Mouse (Mus musculus) CH12.LX (cell line): ENCODE results near the gene Rsrc1. TPM values are rescaled to one million over a fixed set of nuclear protein-coding genes. Genes with fewer than 3 reads are reported as not detected.

Experiments
- DNase-seq: peaks from one replicate; pipeline ENCODE4 v3.0.0-alpha.2; 2013; ENCODE audit errors: extremely low read depth
- H3K27ac ChIP-seq: 2 replicates; pipeline ENCODE4 v1.5.1; 2012; ENCODE audit warnings: low read depth, mild to moderate bottlenecking, control low read depth, moderate library complexity; ENCODE audit not compliant: insufficient read depth
- H3K27me3 ChIP-seq: replicated peaks from 2 replicates; pipeline ENCODE3; 2012; ENCODE audit warnings: inconsistent platforms
- H3K36me3 ChIP-seq, 2 experiments: replicated peaks in 1 of 2; 2 replicates each; pipeline versions ENCODE3 to v1.6.1; 2012; ENCODE audit warnings: inconsistent platforms in 1 of 2, low read length in 1 of 2, mild to moderate bottlenecking in 1 of 2, mixed read lengths in 1 of 2, moderate library complexity in 1 of 2; ENCODE audit not compliant: control insufficient read depth in 1 of 2, insufficient read depth in 1 of 2
- H3K4me1 ChIP-seq, 2 experiments: 2 replicates each; pipeline ENCODE4 v1.6.1; 2012; ENCODE audit warnings: inconsistent platforms in 1 of 2, moderate library complexity in 1 of 2; ENCODE audit not compliant: insufficient read depth in 2 of 2, control insufficient read depth in 1 of 2
- H3K4me2 ChIP-seq: 2 replicates; pipeline ENCODE4 v1.6.1; 2012; ENCODE audit warnings: low read depth, mild to moderate bottlenecking, control low read depth; ENCODE audit not compliant: poor library complexity, insufficient read depth, severe bottlenecking
- H3K4me3 ChIP-seq, 3 experiments: fragments of 150-350 bp in 1 of 3; sonication (generic) in 1 of 3; replicated peaks in 1 of 3; 2 replicates each; pipeline versions ENCODE3 to v1.5.1; 2011 to 2012; ENCODE audit warnings: low read depth in 2 of 3, low read length in 2 of 3, mild to moderate bottlenecking in 2 of 3, moderate library complexity in 2 of 3, control low read depth in 1 of 3, improper control_type of control experiment in 1 of 3, inconsistent platforms in 1 of 3, mixed read lengths in 1 of 3; ENCODE audit not compliant: poor library complexity in 1 of 3
- H3K79me2 ChIP-seq: replicated peaks from 2 replicates; pipeline ENCODE4 v1.6.1; 2012; ENCODE audit warnings: mild to moderate bottlenecking, moderate library complexity; ENCODE audit not compliant: control insufficient read depth, poor library complexity, insufficient read depth, severe bottlenecking; ENCODE audit errors: extremely low read depth
- H3K9ac ChIP-seq: 2 replicates; pipeline ENCODE4 v1.6.1; 2012; ENCODE audit warnings: low read depth, mild to moderate bottlenecking, control low read depth, moderate library complexity; ENCODE audit not compliant: insufficient read depth
- H3K9me3 ChIP-seq: replicated peaks from 2 replicates; pipeline ENCODE3; 2012; ENCODE audit warnings: low read length, inconsistent platforms, mixed read lengths
- BHLHE40 ChIP-seq: IDR thresholded peaks from 2 replicates; pipeline ENCODE4 v1.6.1; 2011; ENCODE audit warnings: mild to moderate bottlenecking, low read depth, low read length, improper control_type of control experiment
- CHD1 ChIP-seq: IDR thresholded peaks from 2 replicates; pipeline ENCODE4 v1.6.1; 2012; ENCODE audit warnings: low read depth, low read length, improper control_type of control experiment, inconsistent platforms
- CTCF ChIP-seq, 2 experiments: IDR thresholded peaks in 1 of 2; conservative IDR thresholded peaks in 1 of 2; 2 replicates each; pipeline ENCODE4 v1.5.1; 2011 to 2012; ENCODE audit warnings: low read depth in 2 of 2, low read length in 2 of 2, improper control_type of control experiment in 1 of 2, inconsistent platforms in 1 of 2, mild to moderate bottlenecking in 1 of 2, moderate library complexity in 1 of 2
- ELF1 ChIP-seq: IDR thresholded peaks from 2 replicates; pipeline ENCODE4 v1.6.1; 2014; ENCODE audit warnings: low read depth, mild to moderate bottlenecking, inconsistent platforms, low read length, improper control_type of control experiment
- EP300 ChIP-seq: IDR thresholded peaks from 2 replicates; pipeline ENCODE4 v1.6.1; 2011; ENCODE audit warnings: low read length, improper control_type of control experiment
- GABPA ChIP-seq: IDR thresholded peaks from 2 replicates; pipeline ENCODE4 v1.6.1; 2012; ENCODE audit warnings: low read depth, low read length, improper control_type of control experiment, inconsistent platforms; ENCODE audit not compliant: insufficient replicate concordance
- HCFC1 ChIP-seq: IDR thresholded peaks from 2 replicates; pipeline ENCODE4 v1.6.1; 2012; ENCODE audit warnings: low read depth, mild to moderate bottlenecking, inconsistent platforms, low read length, improper control_type of control experiment
- JUND ChIP-seq: conservative IDR thresholded peaks from 2 replicates; pipeline ENCODE4 v1.6.1; 2011; ENCODE audit warnings: low read depth, low read length, improper control_type of control experiment
- KAT2A ChIP-seq: IDR thresholded peaks from 2 replicates; pipeline ENCODE4 v1.6.1; 2012; ENCODE audit warnings: low read length, improper control_type of control experiment, inconsistent platforms; ENCODE audit not compliant: insufficient replicate concordance
- MXI1 ChIP-seq: IDR thresholded peaks from 2 replicates; pipeline ENCODE4 v1.6.1; 2011; ENCODE audit warnings: mild to moderate bottlenecking, low read depth, low read length, improper control_type of control experiment
- NELFE ChIP-seq: IDR thresholded peaks from 2 replicates; pipeline ENCODE4 v1.6.1; 2011; ENCODE audit warnings: low read depth, low read length, improper control_type of control experiment
- POLR2AphosphoS2 ChIP-seq: IDR thresholded peaks from 2 replicates; pipeline ENCODE4 v1.6.1; 2011; ENCODE audit warnings: low read depth, low read length, improper control_type of control experiment
- RAD21 ChIP-seq: IDR thresholded peaks from 2 replicates; pipeline ENCODE4 v1.6.1; 2011; ENCODE audit warnings: low read depth, mild to moderate bottlenecking, low read length, improper control_type of control experiment, moderate library complexity
- SMC3 ChIP-seq: IDR thresholded peaks from 2 replicates; pipeline ENCODE4 v1.6.1; 2011; ENCODE audit warnings: low read depth, low read length, improper control_type of control experiment
- TBP ChIP-seq: conservative IDR thresholded peaks from 2 replicates; pipeline ENCODE4 v1.6.1; 2011; ENCODE audit warnings: low read depth, low read length, improper control_type of control experiment
- TCF12 ChIP-seq: IDR thresholded peaks from 2 replicates; pipeline ENCODE4 v1.6.1; 2014; ENCODE audit warnings: low read depth, mild to moderate bottlenecking, inconsistent platforms, low read length, improper control_type of control experiment
- USF1 ChIP-seq: IDR thresholded peaks from 2 replicates; pipeline ENCODE4 v1.6.1; 2014; ENCODE audit warnings: low read depth, mild to moderate bottlenecking, inconsistent platforms, low read length, improper control_type of control experiment
- ZC3H11A ChIP-seq: IDR thresholded peaks from 2 replicates; pipeline ENCODE4 v1.6.1; 2012; ENCODE audit warnings: low read depth, mild to moderate bottlenecking, inconsistent platforms, low read length, improper control_type of control experiment
- ZKSCAN1 ChIP-seq: IDR thresholded peaks from 2 replicates; pipeline ENCODE4 v1.6.1; 2012; ENCODE audit warnings: low read depth, inconsistent platforms, low read length, improper control_type of control experiment, borderline replicate concordance
- ZMIZ1 ChIP-seq: IDR thresholded peaks from 2 replicates; pipeline ENCODE4 v1.6.1; 2012; ENCODE audit warnings: low read depth, mild to moderate bottlenecking, inconsistent platforms, low read length, improper control_type of control experiment
- dilution Hi-C: fragments of 300-500 bp; cut with MboI; formaldehyde crosslinking; loops from 2 replicates; pipeline ENCODE4 v1.14.3; 2020; ENCODE audit warnings: low sequenced_read_pairs; ENCODE audit not compliant: extremely low pct_unique_long_range_greater_than_20kb, extremely low pct_ligation_motif_present
- in situ Hi-C: fragments of 300-500 bp; cut with MboI; formaldehyde crosslinking; loops from 3 replicates; pipeline ENCODE4 v1.14.3; 2019; ENCODE audit warnings: low sequenced_read_pairs, low pct_ligation_motif_present, low pct_unique_long_range_greater_than_20kb, mixed read lengths
- polyA plus RNA-seq: library from polyadenylated mRNA; unstranded; fragments of >175 nt; gene quantifications from 2 replicates; pipeline ENCODE4 v1.2.1, GENCODE M21; 2012; ENCODE audit warnings: low read depth; ENCODE audit not compliant: insufficient read length
- total RNA-seq, 2 experiments: library from RNA; depleted of rRNA; stranded (reverse); fragments of 300-350 nt in 1 of 2; fragments of >200 nt in 1 of 2; gene quantifications; 2 replicates each; pipeline ENCODE4 v1.2.3; 2012 to 2014

Rsrc1 gene
- total and polyA plus RNA-seq, 3 experiments = 28.9 to 50.9 (median 34.0) TPM

GRCm38 (mm10) chr3:67116317-67116716 is 135.1 kb downstream of the Rsrc1 start:
- H3K79me2 ChIP-seq = no peaks in the 10 kb centered on the region
- H3K9ac ChIP-seq = no peak overlapping the region
- DNase-seq = no peak
- no peak overlapping the region for H3K4me2 ChIP-seq
- peaks cover 0 to 2% of the 10 kb centered on the region in 2 experiments for H3K36me3 ChIP-seq
- TF ChIP-seq KAT2A = no peak
- no peak for TF ChIP-seq TBP
- TF ChIP-seq ZMIZ1 = no peak
- TF ChIP-seq ZC3H11A = no peak
- no peak for TF ChIP-seq CTCF (conservative IDR thresholded peaks at IDR 0.05 in 1 of 2, IDR thresholded peaks at IDR 0.05 in 1 of 2; ENCODE audit: low read depth in 2 of 2, low read length in 2 of 2)
- TF ChIP-seq ZKSCAN1 = no peak
- no peak for TF ChIP-seq EP300
- no peak for TF ChIP-seq USF1
- no peak for TF ChIP-seq BHLHE40
- no peak for TF ChIP-seq NELFE
- no peak for TF ChIP-seq POLR2AphosphoS2
- H3K27me3 ChIP-seq = no peaks in the 10 kb centered on the region
- in situ Hi-C loops = no loop called here
- H3K27ac ChIP-seq = no peak overlapping the region
- dilution Hi-C loops = no loop called here
- no peaks in the 10 kb centered on the region for H3K9me3 ChIP-seq
- no peaks in the 10 kb centered on the region for H3K4me1 ChIP-seq
- no peak overlapping the region for H3K4me3 ChIP-seq

- no peak overlapping the region for H3K9ac ChIP-seq
- DNase-seq = no peak
- H3K4me3 ChIP-seq = no peak overlapping the region
- dilution Hi-C loops = no loop called here
- H3K4me2 ChIP-seq = no peak overlapping the region
- H3K9me3 ChIP-seq = no peaks in the 10 kb centered on the region
- H3K4me1 ChIP-seq = no peaks in the 10 kb centered on the region
- H3K27ac ChIP-seq = no peak overlapping the region
- H3K36me3 ChIP-seq = no peaks in the 10 kb centered on the region
- H3K79me2 ChIP-seq = no peaks in the 10 kb centered on the region
- in situ Hi-C loops = no loop called here
- H3K27me3 ChIP-seq = no peaks in the 10 kb centered on the region
- peak in 1 of 2 experiments; percentile 27; a peak in 2 of 4 replicates for TF ChIP-seq CTCF (conservative IDR thresholded peaks at IDR 0.05 in 1 of 2, IDR thresholded peaks at IDR 0.05 in 1 of 2; ENCODE audit: low read depth in 2 of 2, low read length in 2 of 2)
- peak; percentile 6 for TF ChIP-seq RAD21
- TF ChIP-seq MXI1 = no peak
- TF ChIP-seq, all 38 proteins: peak for 2
Observed at GRCm38 (mm10) chr3:67132521-67132920, 151.3 kb downstream of the Rsrc1 start.

DNA sequence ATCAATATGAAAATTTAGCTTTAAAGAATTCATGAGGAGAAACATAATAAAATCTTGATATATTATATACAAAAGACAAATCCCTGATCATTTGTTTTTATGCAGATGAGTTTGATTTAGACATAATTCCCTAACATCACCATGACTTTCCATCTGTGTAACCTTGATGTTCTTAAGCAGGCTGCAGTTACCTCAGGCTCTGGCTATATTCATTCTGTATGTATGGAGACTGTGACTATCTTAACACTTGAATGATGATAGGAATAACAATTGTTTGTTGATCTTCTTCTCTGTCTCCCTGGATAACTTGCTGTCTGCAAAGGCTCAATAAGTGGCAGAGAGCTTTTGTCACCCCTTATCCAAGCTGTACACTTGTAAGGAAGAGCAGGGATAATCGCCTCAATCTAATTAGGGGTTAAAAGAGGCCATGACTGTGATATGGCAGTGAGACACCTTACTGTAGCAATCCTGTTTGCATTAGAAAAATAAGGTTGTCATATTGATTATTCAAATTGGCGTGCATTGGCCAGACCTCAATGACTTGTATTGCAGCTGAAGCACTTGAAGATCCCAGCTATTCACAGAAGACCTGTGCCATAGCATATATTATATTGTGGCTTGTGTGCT is 154.7 kb downstream of the Rsrc1 start:
- no peaks in the 10 kb centered on the region for H3K4me1 ChIP-seq
- TF ChIP-seq GABPA = no peak
- TF ChIP-seq TCF12 = no peak
- no peak for TF ChIP-seq JUND
- no peak for TF ChIP-seq USF1
- TF ChIP-seq HCFC1 = no peak
- no peak for TF ChIP-seq NELFE
- no peak for TF ChIP-seq ELF1
- TF ChIP-seq CHD1 = no peak
- no peak for TF ChIP-seq ZMIZ1
- TF ChIP-seq SMC3 = no peak
- in situ Hi-C loops = no loop called here
- no peak overlapping the region for H3K4me3 ChIP-seq
- no peak overlapping the region for H3K4me2 ChIP-seq
- no peaks in the 10 kb centered on the region for H3K27me3 ChIP-seq
- DNase-seq = no peak
- no peaks in the 10 kb centered on the region for H3K79me2 ChIP-seq
- no peaks in the 10 kb centered on the region for H3K9me3 ChIP-seq
- dilution Hi-C loops = no loop called here
- H3K27ac ChIP-seq = no peak overlapping the region
- no peaks in the 10 kb centered on the region for H3K36me3 ChIP-seq
- H3K9ac ChIP-seq = no peak overlapping the region
